Mouse (Mus musculus) neural tube, embryonic 14.5 days (tissue): ENCODE results near the gene Acly. TPM values are rescaled to one million over a fixed set of nuclear protein-coding genes. Genes with fewer than 3 reads are reported as not detected.

Source experiments
- ATAC-seq: fragments of 200-750 bp; cut with Nextera tagmentation; 2 replicates; pipeline ENCODE4 v1.8.0; 2017; ENCODE audit warnings: low read depth, mild to moderate bottlenecking, moderate TSS enrichment, moderate library complexity
- H3K27ac ChIP-seq: fragments of 300-500 bp; sonication (generic); 2 replicates; pipeline ENCODE4 v1.5.1; 2014; ENCODE audit warnings: low read depth, mild to moderate bottlenecking, control low read depth, low read length, moderate library complexity, mixed read lengths
- H3K27me3 ChIP-seq: fragments of 300-500 bp; sonication (generic); 2 replicates; pipeline ENCODE4 v1.6.1; 2014; ENCODE audit warnings: low read length; ENCODE audit not compliant: control insufficient read depth, insufficient read depth
- H3K36me3 ChIP-seq: fragments of 300-500 bp; sonication (generic); 2 replicates; pipeline ENCODE4 v1.6.1; 2014; ENCODE audit warnings: low read length, mixed read lengths; ENCODE audit not compliant: control insufficient read depth, insufficient read depth
- H3K4me1 ChIP-seq: fragments of 300-500 bp; sonication (generic); 2 replicates; pipeline ENCODE4 v1.6.1; 2014; ENCODE audit warnings: low read length; ENCODE audit not compliant: control insufficient read depth, insufficient read depth
- H3K4me2 ChIP-seq: fragments of 300-500 bp; sonication (generic); 2 replicates; pipeline ENCODE4 v1.6.1; 2014; ENCODE audit warnings: mild to moderate bottlenecking, low read depth, low read length, control low read depth
- H3K4me3 ChIP-seq: fragments of 300-500 bp; sonication (generic); 2 replicates; pipeline ENCODE4 v1.5.1; 2014; ENCODE audit warnings: low read depth, low read length, control low read depth, mixed read lengths
- H3K9ac ChIP-seq: fragments of 300-500 bp; sonication (generic); replicated peaks from 2 replicates; pipeline ENCODE4 v1.6.1; 2014; ENCODE audit warnings: low read depth, mild to moderate bottlenecking, control low read depth, low read length, mixed read lengths
- H3K9me3 ChIP-seq: fragments of 300-500 bp; sonication (generic); 2 replicates; pipeline ENCODE4 v1.6.1; 2016; ENCODE audit warnings: low read length; ENCODE audit not compliant: control insufficient read depth
- WGBS: fragments of 180-500 bp; shearing (Covaris S2); extraction: QIAGEN DNeasy Blood & Tissue Kit; methylation state at CpG from one replicate; pipeline ENCODE4 v1.1.7; 2014; 5-methylcytosine and 5-hydroxymethylcytosine counted together
- polyA plus RNA-seq: library from polyadenylated mRNA; unstranded; fragments of >200 nt; fragmentation: Nextera tagmentation; extraction: Ambion mirVana; gene quantifications from 2 replicates; pipeline ENCODE4 v1.2.1, GENCODE M21; 2014

Acly gene
- 191 and 250 TPM in 2 replicates for polyA plus RNA-seq

GRCm38 (mm10) chr11:100527458-100528374 lies at the start of gene Acly:
Acly (minus strand) TSS chr11:100528000.
- H3K27me3 ChIP-seq, result no peaks in the 10 kb centered on the region
- peak within 1 kb of the TSS; percentile 91 for H3K4me2 ChIP-seq
- H3K9ac ChIP-seq, result peak within 1 kb of the TSS; percentile 75
- no peaks in the 10 kb centered on the region for H3K9me3 ChIP-seq
- peaks cover 8% of the 10 kb centered on the region for H3K36me3 ChIP-seq
- peak within 1 kb of the TSS; percentile 84 for H3K4me3 ChIP-seq
- 1% methylated on average over 45 of the region's 54 CpGs for WGBS
- ATAC-seq, result peak; percentile 98
- H3K27ac ChIP-seq, result peak within 1 kb of the TSS; percentile 86
- H3K4me1 ChIP-seq, result peaks cover 29% of the 10 kb centered on the region

GRCm38 (mm10) chr11:100576256-100576655 lies 48.5 kb upstream of the Acly start:
- Histone ChIP-seq H3K4me1 (no peaks in the 10 kb centered on the region), H3K27me3 (no peaks in the 10 kb centered on the region), H3K9ac (no peak overlapping the region), H3K36me3 (peaks cover 12% of the 10 kb centered on the region; the same call in 1 of the 2 replicates), H3K27ac (no peak overlapping the region), H3K4me2 (0 out of 2 replicates have a peak overlapping the region, but pooled peaks have one; percentile 6), H3K4me3 (no peak overlapping the region), H3K9me3 (no peaks in the 10 kb centered on the region)
- ATAC-seq, result no peak
- 70% methylated on average over 21 of the region's 21 CpGs for WGBS

- Histone ChIP-seq H3K27ac (peak overlapping the region; percentile 49; the same call in 1 of the 2 replicates), H3K36me3 (peaks cover 7% of the 10 kb centered on the region; the same call in 1 of the 2 replicates), H3K4me2 (peak overlapping the region; percentile 71), H3K4me3 (peak overlapping the region; percentile 49), H3K9me3 (no peaks in the 10 kb centered on the region), H3K27me3 (no peaks in the 10 kb centered on the region), H3K4me1 (peaks cover 6% of the 10 kb centered on the region; the same call in 1 of the 2 replicates), H3K9ac (peak overlapping the region; percentile 60)
- 15% methylated on average over 2 of the region's 2 CpGs for WGBS
- ATAC-seq, result peak; percentile 18; the same call in 1 of the 2 replicates
Observed at GRCm38 (mm10) chr11:100575484-100575855, 47.7 kb upstream of the Acly start.

GRCm38 (mm10) chr11:100574708-100575483 lies 47.1 kb upstream of the Acly start, which contains the start of gene Cnp:
Cnp (plus strand) TSS chr11:100574904.
- peaks cover 6% of the 10 kb centered on the region; the same call in 1 of the 2 replicates for H3K4me1 ChIP-seq
- peak within 1 kb of the TSS; percentile 49; the same call in 1 of the 2 replicates for H3K27ac ChIP-seq
- no peaks in the 10 kb centered on the region for H3K9me3 ChIP-seq
- peaks cover 7% of the 10 kb centered on the region; the same call in 1 of the 2 replicates for H3K36me3 ChIP-seq
- peak within 1 kb of the TSS; percentile 49 for H3K4me3 ChIP-seq
- peak within 1 kb of the TSS; percentile 71 for H3K4me2 ChIP-seq
- peak within 1 kb of the TSS; percentile 60 for H3K9ac ChIP-seq
- no peaks in the 10 kb centered on the region for H3K27me3 ChIP-seq
- 1% methylated on average over 47 of the region's 47 CpGs for WGBS
- ATAC-seq, result peak; percentile 75; the same call in 1 of the 2 replicates

- peaks cover 6% of the 10 kb centered on the region; the same call in 1 of the 2 replicates for H3K4me1 ChIP-seq
- no peak overlapping the region for H3K9ac ChIP-seq
- H3K27me3 ChIP-seq, result no peaks in the 10 kb centered on the region
- no peak overlapping the region for H3K4me3 ChIP-seq
- 90% methylated on average over 3 of the region's 3 CpGs for WGBS
- H3K36me3 ChIP-seq, result peaks cover 7% of the 10 kb centered on the region; the same call in 1 of the 2 replicates
- no peak overlapping the region for H3K27ac ChIP-seq
- no peaks in the 10 kb centered on the region for H3K9me3 ChIP-seq
- H3K4me2 ChIP-seq, result no peak overlapping the region
- no peak for ATAC-seq
Observed at GRCm38 (mm10) chr11:100574188-100574587, 46.4 kb upstream of the Acly start.

- peak; percentile 16; the same call in 1 of the 2 replicates for ATAC-seq
- peak overlapping the region; percentile 42 for H3K4me2 ChIP-seq
Observed at GRCm38 (mm10) chr11:100571202-100571567, 43.4 kb upstream of the Acly start.

GRCm38 (mm10) chr11:100570430-100571201 lies 42.8 kb upstream of the Acly start:
- peak; percentile 70; the same call in 1 of the 2 replicates for ATAC-seq
- no peak overlapping the region for H3K27ac ChIP-seq
- WGBS, result 11% methylated on average over 8 of the region's 8 CpGs

More at GRCm38 (mm10) chr11:100571202-100571567, 43.4 kb upstream of the Acly start:
- peak overlapping the region; percentile 6; the same call in 1 of the 2 replicates for H3K4me3 ChIP-seq
- 7% methylated on average over 16 of the region's 16 CpGs for WGBS
- H3K36me3 ChIP-seq, result no peaks in the 10 kb centered on the region
- peaks cover 6% of the 10 kb centered on the region; the same call in 1 of the 2 replicates for H3K4me1 ChIP-seq
- H3K27ac ChIP-seq, result no peak overlapping the region
- no peaks in the 10 kb centered on the region for H3K9me3 ChIP-seq
- H3K27me3 ChIP-seq, result no peaks in the 10 kb centered on the region
- peak overlapping the region; percentile 37 for H3K9ac ChIP-seq

GRCm38 (mm10) chr11:100569789-100570188 lies 42.0 kb upstream of the Acly start:
- no peak overlapping the region for H3K4me2 ChIP-seq
- H3K4me3 ChIP-seq, result no peak overlapping the region
- no peaks in the 10 kb centered on the region for H3K27me3 ChIP-seq
- no peaks in the 10 kb centered on the region for H3K9me3 ChIP-seq
- H3K9ac ChIP-seq, result no peak overlapping the region
- no peak overlapping the region for H3K27ac ChIP-seq
- 67% methylated on average over 9 of the region's 9 CpGs for WGBS
- no peaks in the 10 kb centered on the region for H3K36me3 ChIP-seq
- ATAC-seq, result no peak
- peaks cover 6% of the 10 kb centered on the region; the same call in 1 of the 2 replicates for H3K4me1 ChIP-seq

More at GRCm38 (mm10) chr11:100570430-100571201, 42.8 kb upstream of the Acly start:
- Histone ChIP-seq H3K4me2 (peak overlapping the region; percentile 42), H3K4me3 (peak overlapping the region; percentile 6; the same call in 1 of the 2 replicates), H3K27me3 (no peaks in the 10 kb centered on the region), H3K36me3 (no peaks in the 10 kb centered on the region), H3K9ac (peak overlapping the region; percentile 37), H3K4me1 (peaks cover 6% of the 10 kb centered on the region; the same call in 1 of the 2 replicates), H3K9me3 (no peaks in the 10 kb centered on the region)
